Mouse (Mus musculus): ENCODE data around the gene Snd1.

- no peak for TF ChIP-seq POLR2A (IDR thresholded peaks at IDR 0.05; ENCODE audit: borderline replicate concordance, control insufficient read depth, low read depth, low read length)
- no peak for TF ChIP-seq CTCF (IDR thresholded peaks at IDR 0.05; ENCODE audit: control insufficient read depth, insufficient read depth, low read length)
These were observed 32.8 kb downstream of the Snd1 start for GRCm38 (mm10) chr6:28507759-28508158.
